Mouse (Mus musculus): ENCODE data around the gene Usp12. TPM values are rescaled to one million over a fixed set of nuclear protein-coding genes. Genes with fewer than 3 reads are reported as not detected.

Gene Usp12
- total and polyA plus RNA-seq, 2 experiments = 6.9 to 16.3 TPM

DNA sequence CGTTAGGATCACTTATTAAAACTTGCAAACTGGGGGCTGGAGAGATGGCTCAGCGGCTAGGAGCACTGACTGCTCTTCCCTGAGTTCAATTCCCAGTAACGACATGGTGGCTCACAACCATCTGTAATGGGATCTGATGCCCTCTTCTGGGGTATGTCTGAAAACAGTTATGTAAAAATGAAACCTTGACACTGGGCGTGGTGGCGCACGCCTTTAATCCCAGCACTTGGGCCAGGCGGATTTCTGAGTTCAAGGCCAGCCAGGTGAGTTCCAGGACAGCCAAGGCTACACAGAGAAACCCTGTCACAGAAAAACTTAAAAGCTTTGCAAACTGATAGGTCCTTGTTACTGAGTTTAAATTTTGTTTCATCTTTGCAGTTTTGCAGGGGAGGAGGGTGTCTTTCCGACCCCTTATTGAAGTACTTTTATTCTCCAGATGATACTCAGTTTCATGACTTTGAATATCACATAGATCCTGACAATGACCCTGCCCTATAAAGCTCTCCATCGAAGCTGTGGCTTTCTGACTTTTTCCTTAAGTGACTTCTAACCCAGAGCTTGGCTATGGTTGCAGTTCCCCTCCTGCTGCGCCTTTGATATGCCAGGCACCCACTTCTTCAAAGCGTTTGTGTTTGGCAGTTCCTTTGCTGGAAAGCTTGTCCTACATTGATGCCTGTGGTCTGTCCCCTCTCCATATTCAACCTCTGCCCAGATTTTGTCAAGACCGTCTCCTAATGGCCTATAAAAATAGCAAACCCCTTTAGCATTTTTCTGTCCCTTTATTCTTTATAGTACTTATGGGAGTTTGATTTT is 44.2 kb upstream of the Usp12 start:
- WGBS = 73% methylated on average over 12 of the region's 12 CpGs
- no peak overlapping the region; the same call in 1 of the 2 replicates for H3K27ac ChIP-seq (replicated peaks; ENCODE audit: insufficient read depth, low read depth, low read length)

DNA sequence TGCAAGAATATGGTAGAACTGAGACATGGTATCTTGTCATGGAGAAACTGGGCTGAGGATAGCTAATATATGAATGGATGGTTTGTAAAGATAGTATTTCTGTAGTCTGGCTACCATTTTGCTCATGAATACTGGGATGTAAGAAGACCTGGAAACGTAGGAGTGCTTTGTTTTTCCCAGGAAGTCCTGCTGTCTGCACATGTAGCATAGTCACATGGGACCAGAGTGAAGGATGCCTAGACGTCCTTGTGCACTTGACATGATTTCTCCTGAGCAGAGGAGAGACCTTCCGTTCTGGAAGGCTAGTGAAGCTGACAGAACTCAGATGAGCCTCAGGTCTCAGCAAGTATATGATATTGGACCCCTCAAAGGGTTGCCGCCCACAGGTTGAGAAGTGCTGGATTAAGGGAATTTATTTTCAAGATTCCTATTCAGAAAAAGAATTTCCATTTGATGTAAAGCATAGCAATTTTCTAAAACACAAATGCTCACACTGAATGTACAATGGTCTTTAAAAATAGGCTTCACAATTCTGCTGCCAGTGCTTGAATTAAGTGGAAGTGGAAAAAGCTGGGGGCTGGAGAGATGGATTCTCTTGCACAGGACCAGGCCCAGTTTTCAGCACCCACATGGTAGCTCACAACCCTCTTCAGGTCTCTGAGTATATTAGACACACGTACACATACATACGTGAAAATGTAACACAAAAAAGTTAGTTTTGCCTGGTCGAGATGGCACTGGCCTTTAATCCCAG is 43.3 kb upstream of the Usp12 start:
- H3K9ac ChIP-seq (ENCODE audit: low read depth, low read length) = no peak overlapping the region
- no peaks in the 10 kb centered on the region; the same call in 1 of the 2 replicates for H3K79me2 ChIP-seq (ENCODE audit: control insufficient read depth, insufficient read depth, low read length)
- H3K4me3 ChIP-seq (ENCODE audit: insufficient read depth, low read depth, low read length) = no peak overlapping the region
- no peak for TF ChIP-seq CTCF (IDR thresholded peaks at IDR 0.05; ENCODE audit: low read depth, low read length)
- TF ChIP-seq POLR2A (IDR thresholded peaks at IDR 0.05; ENCODE audit: extremely low read depth, insufficient read depth, low read length) = no peak
- WGBS = 83% methylated on average over 7 of the region's 7 CpGs
- DNase-seq (ENCODE audit: extremely low read depth, low read depth, low spot score) = no peak
- peaks cover 3% of the 10 kb centered on the region for H3K4me1 ChIP-seq (ENCODE audit: control insufficient read depth, insufficient read depth, low read length)
- no peaks in the 10 kb centered on the region for H3K27me3 ChIP-seq (ENCODE audit: control insufficient read depth, insufficient read depth, low read length)
- no peak overlapping the region for H3K27ac ChIP-seq (replicated peaks; ENCODE audit: insufficient read depth, low read depth, low read length)
- peaks cover 40% of the 10 kb centered on the region for H3K36me3 ChIP-seq (ENCODE audit: control insufficient read depth, insufficient read depth, low read length)

More for the DNA sequence above, 44.2 kb upstream of the Usp12 start:
- TF ChIP-seq CTCF (IDR thresholded peaks at IDR 0.05; ENCODE audit: low read depth, low read length) (no peak), POLR2A (IDR thresholded peaks at IDR 0.05; ENCODE audit: extremely low read depth, insufficient read depth, low read length) (no peak)
- no peaks in the 10 kb centered on the region for H3K27me3 ChIP-seq (ENCODE audit: control insufficient read depth, insufficient read depth, low read length)
- H3K9ac ChIP-seq (ENCODE audit: low read depth, low read length) = no peak overlapping the region
- H3K79me2 ChIP-seq (ENCODE audit: control insufficient read depth, insufficient read depth, low read length) = no peaks in the 10 kb centered on the region
- no peak for DNase-seq (ENCODE audit: extremely low read depth, low read depth, low spot score)
- H3K4me1 ChIP-seq (ENCODE audit: control insufficient read depth, insufficient read depth, low read length) = no peaks in the 10 kb centered on the region
- H3K4me3 ChIP-seq (ENCODE audit: insufficient read depth, low read depth, low read length) = no peak overlapping the region
- peaks cover 40% of the 10 kb centered on the region for H3K36me3 ChIP-seq (ENCODE audit: control insufficient read depth, insufficient read depth, low read length)

GRCm38 (mm10) chr5:146834959-146835358 is 40.2 kb upstream of the Usp12 start:
- no peaks in the 10 kb centered on the region; the same call in 1 of the 2 replicates for H3K79me2 ChIP-seq (ENCODE audit: control insufficient read depth, insufficient read depth, low read length)
- H3K4me3 ChIP-seq (ENCODE audit: insufficient read depth, low read depth, low read length) = no peak overlapping the region
- TF ChIP-seq POLR2A (IDR thresholded peaks at IDR 0.05; ENCODE audit: extremely low read depth, insufficient read depth, low read length) (no peak), CTCF (IDR thresholded peaks at IDR 0.05; ENCODE audit: low read depth, low read length) (no peak)
- peaks cover 3% of the 10 kb centered on the region for H3K4me1 ChIP-seq (ENCODE audit: control insufficient read depth, insufficient read depth, low read length)
- no peaks in the 10 kb centered on the region for H3K27me3 ChIP-seq (ENCODE audit: control insufficient read depth, insufficient read depth, low read length)
- H3K27ac ChIP-seq (replicated peaks; ENCODE audit: insufficient read depth, low read depth, low read length) = no peak overlapping the region
- H3K36me3 ChIP-seq (ENCODE audit: control insufficient read depth, insufficient read depth, low read length) = peaks cover 40% of the 10 kb centered on the region
- no peak for DNase-seq (ENCODE audit: extremely low read depth, low read depth, low spot score)
- WGBS = 71% methylated on average over 8 of the region's 8 CpGs
- no peak overlapping the region for H3K9ac ChIP-seq (ENCODE audit: low read depth, low read length)

- TF ChIP-seq POLR2A (IDR thresholded peaks at IDR 0.05; ENCODE audit: extremely low read depth, insufficient read depth, low read length) = no peak
- no peak for TF ChIP-seq CTCF (IDR thresholded peaks at IDR 0.05; ENCODE audit: low read depth, low read length)
- H3K9ac ChIP-seq (ENCODE audit: low read depth, low read length) = peak overlapping the region; percentile 88
- H3K4me1 ChIP-seq (ENCODE audit: control insufficient read depth, insufficient read depth, low read length) = peaks cover 3% of the 10 kb centered on the region
- peak overlapping the region; percentile 89; the same call in 1 of the 2 replicates for H3K27ac ChIP-seq (replicated peaks; ENCODE audit: insufficient read depth, low read depth, low read length)
- no peaks in the 10 kb centered on the region for H3K27me3 ChIP-seq (ENCODE audit: control insufficient read depth, insufficient read depth, low read length)
- H3K4me3 ChIP-seq (ENCODE audit: insufficient read depth, low read depth, low read length) = peak overlapping the region; percentile 83
- H3K36me3 ChIP-seq (ENCODE audit: control insufficient read depth, insufficient read depth, low read length) = peaks cover 40% of the 10 kb centered on the region
- WGBS = 19% methylated on average over 8 of the region's 8 CpGs
- no peak for DNase-seq (ENCODE audit: extremely low read depth, low read depth, low spot score)
- no peaks in the 10 kb centered on the region; the same call in 1 of the 2 replicates for H3K79me2 ChIP-seq (ENCODE audit: control insufficient read depth, insufficient read depth, low read length)
These were observed 38.9 kb upstream of the Usp12 start for GRCm38 (mm10) chr5:146833673-146834201.

- Histone ChIP-seq H3K79me2 (ENCODE audit: control insufficient read depth, insufficient read depth, low read length) (no peaks in the 10 kb centered on the region; the same call in 1 of the 2 replicates), H3K27ac (replicated peaks; ENCODE audit: insufficient read depth, low read depth, low read length) (peak within 1 kb of the TSS; percentile 89), H3K36me3 (ENCODE audit: control insufficient read depth, insufficient read depth, low read length) (peaks cover 37% of the 10 kb centered on the region), H3K4me3 (ENCODE audit: insufficient read depth, low read depth, low read length) (peak within 1 kb of the TSS; percentile 83), H3K27me3 (ENCODE audit: control insufficient read depth, insufficient read depth, low read length) (no peaks in the 10 kb centered on the region), H3K9ac (ENCODE audit: low read depth, low read length) (peak within 1 kb of the TSS; percentile 88), H3K4me1 (ENCODE audit: control insufficient read depth, insufficient read depth, low read length) (peaks cover 3% of the 10 kb centered on the region)
- DNase-seq (ENCODE audit: extremely low read depth, low read depth, low spot score) = peak; percentile 87
- TF ChIP-seq POLR2A (IDR thresholded peaks at IDR 0.05; ENCODE audit: extremely low read depth, insufficient read depth, low read length) = peak; percentile 88
- TF ChIP-seq CTCF (IDR thresholded peaks at IDR 0.05; ENCODE audit: low read depth, low read length) = no peak
- under 1% methylated on average over 60 of the region's 60 CpGs for WGBS
These were observed 38.1 kb upstream of the Usp12 start, which contains the start of gene Rpl21 for GRCm38 (mm10) chr5:146832769-146833448. TSS of gene Rpl21 (plus strand) at chr5:146832890.
